Mouse (Mus musculus) bone marrow macrophage, adult 2 months (primary cell): ENCODE measurements at regions not wholly inside any gene's neighbourhood (a gene's known extent, or its start where the extent isn't known, plus 50 kb on each side); places are given as distances from the start of the nearest gene placed in this dataset.

Experiments
- H3K27ac ChIP-seq: 2 replicates; pipeline ENCODE4 v1.5.1; 2012; ENCODE audit warnings: low read depth, low read length; ENCODE audit not compliant: insufficient read depth
- H3K4me1 ChIP-seq: 2 replicates; pipeline ENCODE4 v1.6.1; 2012; ENCODE audit warnings: low read length; ENCODE audit not compliant: control insufficient read depth, insufficient read depth
- H3K4me3 ChIP-seq: 2 replicates; pipeline ENCODE4 v1.5.1; 2012; ENCODE audit warnings: mild to moderate bottlenecking, low read length, moderate library complexity; ENCODE audit not compliant: insufficient read depth
- CTCF ChIP-seq: IDR thresholded peaks from 2 replicates; pipeline ENCODE4 v1.5.1; 2012; ENCODE audit warnings: low read depth, mild to moderate bottlenecking, low read length, moderate library complexity
- POLR2A ChIP-seq: IDR thresholded peaks from 2 replicates; pipeline ENCODE4 v1.6.1; 2012; ENCODE audit warnings: mild to moderate bottlenecking, low read depth, low read length, borderline replicate concordance

GRCm38 (mm10) chr4:45713837-45714508 is 84.8 kb upstream of the Aldh1b1 start:
- TF ChIP-seq CTCF, result no peak
- TF ChIP-seq POLR2A, result no peak
- Histone ChIP-seq H3K4me3 (no peak overlapping the region), H3K4me1 (no peaks in the 10 kb centered on the region), H3K27ac (no peak overlapping the region)

- H3K27ac ChIP-seq, result no peak overlapping the region
- H3K4me1 ChIP-seq, result no peaks in the 10 kb centered on the region
- TF ChIP-seq POLR2A, result no peak
- no peak for TF ChIP-seq CTCF
- no peak overlapping the region for H3K4me3 ChIP-seq
Measured at GRCm38 (mm10) chr4:45713046-45713706, 85.6 kb upstream of the Aldh1b1 start.

DNA sequence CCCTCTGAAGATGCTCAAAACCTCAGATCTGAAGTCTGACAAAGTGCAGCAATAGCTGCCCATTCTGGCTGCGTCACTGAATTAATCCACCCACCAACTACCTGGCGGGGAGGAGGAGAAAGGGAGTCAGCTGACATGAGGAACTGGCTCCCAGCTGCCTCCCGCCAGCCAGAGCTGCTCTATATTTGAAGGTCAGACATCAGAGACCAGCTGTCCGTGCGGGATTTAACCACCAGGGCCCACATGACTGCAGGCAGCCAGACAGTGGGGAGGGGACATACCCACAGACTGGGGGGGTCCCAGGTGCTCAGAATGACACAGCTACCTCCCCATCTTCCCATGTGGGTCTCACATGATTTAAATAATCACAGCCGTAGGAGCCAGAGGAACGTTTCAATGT is 94.8 kb upstream of the Aldh1b1 start:
- H3K4me3 ChIP-seq, result no peak overlapping the region
- TF ChIP-seq CTCF (no peak), POLR2A (no peak)
- H3K27ac ChIP-seq, result no peak overlapping the region
- H3K4me1 ChIP-seq, result no peaks in the 10 kb centered on the region

- H3K4me1 ChIP-seq, result no peaks in the 10 kb centered on the region
- H3K27ac ChIP-seq, result no peak overlapping the region
- no peak overlapping the region for H3K4me3 ChIP-seq
- no peak for TF ChIP-seq CTCF
- TF ChIP-seq POLR2A, result no peak
Measured at GRCm38 (mm10) chr4:45699601-45700000, 99.2 kb upstream of the Aldh1b1 start.

- no peak overlapping the region for H3K4me3 ChIP-seq
- H3K27ac ChIP-seq, result no peak overlapping the region
- no peaks in the 10 kb centered on the region for H3K4me1 ChIP-seq
- no peak for TF ChIP-seq CTCF
- TF ChIP-seq POLR2A, result no peak
Measured at GRCm38 (mm10) chr4:45695239-45695638, 103.6 kb upstream of the Aldh1b1 start.

DNA sequence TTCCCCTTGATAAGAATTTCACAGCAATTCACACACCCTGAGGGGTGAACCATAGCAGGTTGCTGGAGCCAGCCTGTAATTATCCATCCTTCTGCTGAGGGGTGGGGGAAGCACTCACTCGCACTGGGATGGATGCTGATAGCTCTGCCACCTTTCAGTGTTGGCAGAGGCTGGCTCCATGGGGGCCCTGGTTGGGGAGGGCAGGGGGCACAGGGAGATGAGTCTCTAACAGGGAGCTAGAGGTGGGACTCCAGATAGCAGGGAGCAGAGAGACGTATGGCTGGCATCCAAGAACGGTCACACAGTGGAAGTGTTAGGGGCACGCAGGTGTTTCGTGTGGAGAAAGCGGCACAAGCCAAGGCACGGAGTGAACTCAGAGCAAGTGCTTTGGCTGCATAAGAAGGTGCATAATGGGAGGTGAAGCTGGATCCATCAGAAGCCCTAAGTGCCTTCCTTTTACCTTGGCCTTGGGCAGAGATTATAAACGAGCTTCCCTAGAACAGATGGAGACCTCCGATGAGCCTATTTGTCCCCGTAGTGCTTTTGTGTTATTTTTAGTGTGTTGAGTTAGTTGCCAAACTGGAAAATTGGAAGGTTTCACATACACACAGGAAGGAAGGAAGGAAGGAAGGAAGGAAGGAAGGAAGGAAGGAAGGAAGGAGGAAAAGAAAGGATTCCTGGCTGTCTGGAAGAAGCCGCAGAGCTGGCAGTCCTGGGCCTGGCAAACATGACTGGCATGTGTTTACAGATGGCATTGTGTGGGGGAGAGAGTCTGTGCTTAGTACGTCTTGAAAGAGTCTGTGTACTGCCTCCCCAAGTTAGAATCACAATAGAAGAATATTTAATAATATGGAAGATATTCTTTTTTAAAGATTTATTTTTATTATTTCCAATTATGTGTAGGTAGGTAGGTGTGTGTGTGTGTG is 108.6 kb upstream of the Aldh1b1 start:
- TF ChIP-seq CTCF (no peak), POLR2A (no peak)
- no peaks in the 10 kb centered on the region for H3K4me1 ChIP-seq

DNA sequence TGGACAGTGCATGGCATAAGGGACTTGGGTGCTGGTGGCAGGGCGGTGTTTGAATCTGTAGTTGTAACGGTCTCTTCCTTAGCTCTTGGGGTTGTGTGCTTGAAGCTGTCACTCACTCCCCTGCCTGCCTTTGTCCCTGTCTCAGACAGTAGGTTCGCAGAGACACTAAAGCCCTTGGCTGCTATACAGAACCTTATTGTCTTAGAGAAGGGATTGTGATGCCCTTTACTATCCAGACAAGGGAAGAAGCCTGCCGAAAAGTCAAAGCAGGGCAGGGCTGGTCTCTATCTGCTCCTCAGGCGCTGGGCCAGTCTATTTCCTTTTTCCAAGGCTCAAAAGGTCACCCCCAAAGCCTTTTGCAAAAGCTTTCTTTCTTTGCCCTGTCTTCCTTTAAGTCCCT is 109.2 kb upstream of the Aldh1b1 start:
- Histone ChIP-seq H3K4me3 (no peak overlapping the region), H3K27ac (no peak overlapping the region), H3K4me1 (no peaks in the 10 kb centered on the region)
- TF ChIP-seq POLR2A, result no peak
- no peak for TF ChIP-seq CTCF

More for the DNA sequence above, 108.6 kb upstream of the Aldh1b1 start:
- no peak overlapping the region for H3K27ac ChIP-seq
- no peak overlapping the region for H3K4me3 ChIP-seq

GRCm38 (mm10) chr4:45688233-45688632 is 110.6 kb upstream of the Aldh1b1 start:
- Histone ChIP-seq H3K4me3 (no peak overlapping the region), H3K27ac (no peak overlapping the region), H3K4me1 (no peaks in the 10 kb centered on the region)
- TF ChIP-seq POLR2A, result no peak
- TF ChIP-seq CTCF, result no peak

GRCm38 (mm10) chr4:45685031-45685430 is 113.8 kb upstream of the Aldh1b1 start:
- H3K27ac ChIP-seq, result no peak overlapping the region
- no peak overlapping the region for H3K4me3 ChIP-seq
- H3K4me1 ChIP-seq, result no peaks in the 10 kb centered on the region
- TF ChIP-seq POLR2A (no peak), CTCF (no peak)

DNA sequence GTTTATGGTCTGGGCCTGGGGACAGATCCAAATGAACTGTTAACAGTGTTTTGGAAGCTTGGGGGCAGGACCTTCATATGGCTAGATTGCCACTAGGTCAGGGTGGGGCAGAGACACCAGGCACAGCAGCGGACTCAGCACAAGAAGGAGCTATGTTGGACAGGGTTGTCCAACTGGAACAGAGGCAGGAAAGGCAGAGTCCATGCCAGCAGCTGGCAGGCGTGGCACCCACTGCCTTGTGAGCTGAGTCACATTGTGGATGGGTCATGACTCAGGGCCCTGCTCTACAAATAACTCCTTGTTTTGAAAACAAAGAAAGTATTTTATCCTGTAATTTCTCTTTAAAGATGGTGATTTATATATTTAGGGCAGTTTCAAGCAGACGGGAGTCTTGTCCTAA is 115.6 kb upstream of the Aldh1b1 start:
- H3K4me1 ChIP-seq, result no peaks in the 10 kb centered on the region
- TF ChIP-seq CTCF (no peak), POLR2A (no peak)
- no peak overlapping the region for H3K4me3 ChIP-seq
- H3K27ac ChIP-seq, result no peak overlapping the region
